Mouse (Mus musculus) midbrain, embryonic 10.5 days (tissue): ENCODE measurements around the gene Adgrb3. TPM values are rescaled to one million over a fixed set of nuclear protein-coding genes. Genes with fewer than 3 reads are reported as not detected.

Experiments
- DNase-seq: peaks from one replicate; pipeline ENCODE4 v3.0.0-alpha.2; 2017; ENCODE audit warnings: low spot score
- H3K27ac ChIP-seq: fragments of 300-500 bp; sonication (generic); replicated peaks from 2 replicates; pipeline ENCODE4 v1.5.1; 2016; ENCODE audit warnings: mild to moderate bottlenecking
- H3K27me3 ChIP-seq: fragments of 300-500 bp; sonication (generic); 2 replicates; pipeline ENCODE4 v1.6.1; 2016; ENCODE audit warnings: low read depth, mild to moderate bottlenecking; ENCODE audit not compliant: poor library complexity, severe bottlenecking
- H3K36me3 ChIP-seq: fragments of 300-500 bp; sonication (generic); 2 replicates; pipeline ENCODE4 v1.6.1; 2016; ENCODE audit warnings: mild to moderate bottlenecking, moderate library complexity
- H3K4me1 ChIP-seq: fragments of 300-500 bp; sonication (generic); 2 replicates; pipeline ENCODE4 v1.6.1; 2016
- H3K4me3 ChIP-seq: fragments of 300-500 bp; sonication (generic); 2 replicates; pipeline ENCODE4 v1.5.1; 2016; ENCODE audit warnings: mild to moderate bottlenecking, moderate library complexity
- H3K9me3 ChIP-seq: fragments of 300-500 bp; sonication (generic); replicated peaks from 2 replicates; pipeline ENCODE4 v1.6.1; 2016; ENCODE audit warnings: mild to moderate bottlenecking
- WGBS: fragments of 180-500 bp; shearing (Covaris S2); methylation state at CpG from one replicate; pipeline ENCODE4 v1.1.7; 2016; 5-methylcytosine and 5-hydroxymethylcytosine counted together
- polyA plus RNA-seq: library from polyadenylated mRNA; unstranded; fragments of >200 nt; fragmentation: Nextera tagmentation; extraction: Ambion mirVana; gene quantifications from 2 replicates; pipeline ENCODE4 v1.2.1, GENCODE M21; 2016

Adgrb3 gene
- 3.7 and 7.9 TPM in 2 replicates for polyA plus RNA-seq

DNA sequence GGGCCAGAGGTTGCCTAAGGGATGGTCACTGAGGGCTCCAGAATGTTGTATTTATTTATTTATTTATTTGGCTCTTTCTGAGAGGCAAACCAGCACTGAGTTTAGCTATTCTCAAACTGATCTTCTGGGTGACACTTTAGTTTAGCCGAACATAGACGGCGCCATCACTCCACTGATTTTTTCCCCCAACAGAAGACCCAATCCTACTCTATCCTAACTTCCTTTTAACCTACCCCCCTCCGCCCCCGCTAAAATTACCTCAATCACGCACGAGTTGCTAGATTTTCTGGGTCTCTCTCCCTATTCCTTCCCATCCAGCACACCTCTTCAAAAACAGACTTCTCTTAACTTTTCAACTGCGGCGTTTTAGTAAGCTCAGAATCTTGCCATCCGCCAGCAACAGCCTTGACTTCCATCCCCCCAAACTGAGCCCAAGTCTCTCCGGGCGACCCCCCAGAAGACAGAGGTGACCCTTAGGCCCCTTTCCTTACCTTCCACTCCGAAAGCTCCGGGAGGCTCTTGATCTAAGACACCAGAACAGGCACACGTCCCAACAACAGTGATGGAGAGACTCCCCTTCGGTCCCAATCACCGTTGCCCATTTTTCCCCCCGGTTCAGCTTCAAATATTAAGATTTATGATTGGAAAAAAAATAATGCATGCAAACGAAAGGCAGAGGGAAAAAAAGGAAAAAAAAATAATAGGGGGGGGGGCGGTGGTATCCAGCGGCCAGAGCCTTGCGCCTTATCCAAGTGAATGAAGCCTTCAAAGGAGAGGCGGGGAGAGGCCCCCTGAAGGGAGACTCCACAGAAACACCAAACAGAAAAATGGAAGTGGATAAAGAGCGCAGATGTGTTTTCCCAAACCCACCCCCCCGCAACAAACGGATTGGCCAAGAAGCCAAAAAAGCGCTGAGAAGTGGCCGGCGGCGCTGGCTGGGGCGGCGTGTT is at the start of gene Adgrb3:
TSS of gene Adgrb3 (minus strand) at position 737 of the 950 bp plus-strand sequence.
- no peaks in the 10 kb centered on the region for H3K27me3 ChIP-seq
- H3K36me3 ChIP-seq, result no peaks in the 10 kb centered on the region
- H3K4me3 ChIP-seq, result peak within 1 kb of the TSS; percentile 72
- peak within 1 kb of the TSS; percentile 92 for H3K27ac ChIP-seq
- H3K9me3 ChIP-seq, result no peaks in the 10 kb centered on the region
- WGBS, result 1% methylated on average over 31 of the region's 32 CpGs
- peak; percentile 36 for DNase-seq
- peaks cover 66% of the 10 kb centered on the region for H3K4me1 ChIP-seq

DNA sequence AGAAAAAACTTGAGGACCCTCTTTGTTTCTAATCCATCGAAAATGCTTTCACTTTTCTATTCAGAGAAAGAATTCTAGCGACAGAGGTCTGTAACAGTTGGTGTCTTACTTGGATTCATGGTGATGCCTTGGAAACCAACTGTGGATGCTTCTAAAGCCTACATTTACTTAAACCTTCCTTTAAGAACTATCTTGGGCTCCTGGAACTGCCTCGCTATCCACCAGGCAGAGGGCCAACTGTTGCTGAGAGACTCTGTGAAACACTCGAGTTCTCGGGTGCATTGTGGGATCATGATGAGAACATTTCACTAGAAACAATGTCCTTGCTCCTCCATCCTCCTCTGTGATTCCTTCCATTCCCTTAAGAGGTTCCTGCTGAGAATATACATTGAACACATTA is 48.0 kb upstream of the Adgrb3 start:
- 88% methylated on average over 5 of the region's 5 CpGs for WGBS
- Histone ChIP-seq H3K4me3 (no peak overlapping the region), H3K9me3 (no peaks in the 10 kb centered on the region), H3K4me1 (no peaks in the 10 kb centered on the region), H3K27me3 (no peaks in the 10 kb centered on the region), H3K27ac (no peak overlapping the region), H3K36me3 (no peaks in the 10 kb centered on the region)
- no peak for DNase-seq

DNA sequence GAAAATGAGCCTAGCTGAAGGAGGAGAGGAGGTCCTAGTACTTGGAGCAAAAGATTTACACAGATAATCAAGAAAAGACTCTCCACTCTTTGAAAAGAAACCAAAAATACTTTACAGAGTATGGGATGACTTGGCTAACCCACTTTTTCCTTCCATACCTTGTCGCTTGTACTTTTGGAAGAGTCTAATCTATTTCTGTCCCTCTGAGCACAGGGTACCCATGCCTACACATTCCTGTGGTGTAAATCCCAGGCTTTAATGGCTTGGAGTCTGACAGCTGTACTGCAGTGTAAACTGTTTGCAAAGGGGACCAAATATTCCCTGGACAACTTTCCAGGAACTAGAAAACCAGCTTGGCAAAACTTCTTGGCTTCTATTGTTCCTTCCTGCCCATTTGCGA is 28.0 kb upstream of the Adgrb3 start:
- Histone ChIP-seq H3K36me3 (no peaks in the 10 kb centered on the region), H3K27ac (no peak overlapping the region), H3K27me3 (no peaks in the 10 kb centered on the region), H3K4me1 (no peaks in the 10 kb centered on the region), H3K9me3 (no peaks in the 10 kb centered on the region), H3K4me3 (no peak overlapping the region)
- no peak for DNase-seq
- WGBS, result 90% methylated on average over 2 of the region's 2 CpGs

DNA sequence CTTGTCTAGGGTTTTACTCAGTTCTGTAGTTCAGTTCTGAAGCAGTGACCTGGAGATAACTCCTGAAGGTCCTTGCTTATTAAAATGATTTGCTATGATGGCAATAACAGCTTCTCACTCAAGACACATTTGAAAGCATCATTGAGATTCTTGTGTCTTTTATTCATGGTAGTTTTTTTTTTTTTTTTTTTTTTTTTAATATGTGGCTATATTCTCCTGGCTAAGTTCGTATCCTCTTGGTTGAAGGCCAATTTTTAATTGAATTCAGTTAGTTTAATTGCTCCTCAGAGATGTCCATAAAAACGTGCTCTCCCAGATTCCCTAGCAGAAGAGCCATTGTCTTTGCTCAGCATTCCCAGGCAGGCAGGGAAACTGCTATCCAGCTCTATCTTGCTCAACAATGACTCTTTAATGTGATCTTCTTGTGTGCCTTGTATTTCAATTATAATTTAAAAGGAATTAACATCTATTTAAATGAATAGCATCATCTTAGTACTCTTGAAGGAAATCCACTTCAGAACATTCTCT is 25.0 kb upstream of the Adgrb3 start:
- no peaks in the 10 kb centered on the region for H3K36me3 ChIP-seq
- no peaks in the 10 kb centered on the region for H3K4me1 ChIP-seq
- no peak overlapping the region for H3K4me3 ChIP-seq
- DNase-seq, result no peak
- no peak overlapping the region for H3K27ac ChIP-seq
- no peaks in the 10 kb centered on the region for H3K9me3 ChIP-seq
- 50% methylated on average over 2 of the region's 2 CpGs for WGBS
- H3K27me3 ChIP-seq, result no peaks in the 10 kb centered on the region

DNA sequence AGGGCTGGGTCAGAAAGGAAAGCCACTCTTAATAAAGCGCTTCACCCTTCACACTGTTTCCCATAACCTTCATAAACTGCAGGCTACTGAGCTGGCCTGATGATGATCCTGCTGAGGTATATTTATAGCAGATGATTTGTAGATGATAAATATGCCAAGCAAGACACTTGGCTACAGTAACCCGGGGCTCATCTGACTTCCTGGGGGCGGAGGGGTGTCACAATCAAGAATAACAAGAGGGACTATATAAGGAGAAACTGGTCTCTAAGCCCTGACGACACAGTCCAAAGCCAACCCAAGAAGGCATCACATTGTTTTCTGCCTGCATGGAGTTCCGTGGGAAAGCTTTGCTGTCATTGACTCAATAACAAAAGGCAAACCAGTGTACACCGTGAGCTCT is 2.8 kb upstream of the Adgrb3 start:
- Histone ChIP-seq H3K27me3 (no peaks in the 10 kb centered on the region), H3K9me3 (no peaks in the 10 kb centered on the region), H3K27ac (peak overlapping the region; percentile 49), H3K4me1 (peaks cover 38% of the 10 kb centered on the region), H3K4me3 (peak overlapping the region; percentile 72), H3K36me3 (no peaks in the 10 kb centered on the region)
- no peak for DNase-seq
- 49% methylated on average over 6 of the region's 6 CpGs for WGBS

DNA sequence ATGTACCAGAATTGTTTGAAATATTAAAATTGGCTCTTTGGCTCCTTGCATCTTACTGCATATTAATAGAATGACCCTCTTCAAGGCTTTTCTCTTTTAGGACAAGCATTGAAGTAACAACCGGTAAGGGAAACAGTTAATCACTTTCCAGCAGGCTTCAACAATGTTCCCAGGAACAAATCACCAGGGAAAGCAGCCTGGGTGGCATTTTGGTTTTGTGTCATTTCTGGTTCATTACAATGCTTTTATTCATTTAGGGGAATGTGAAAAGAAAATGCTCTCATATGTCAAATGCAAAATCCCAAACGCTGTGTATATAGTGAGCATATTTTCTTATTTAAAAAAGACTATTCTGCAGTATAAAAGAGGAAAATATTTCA is 2.0 kb upstream of the Adgrb3 start:
- no peaks in the 10 kb centered on the region for H3K36me3 ChIP-seq
- H3K4me1 ChIP-seq, result peaks cover 44% of the 10 kb centered on the region
- H3K4me3 ChIP-seq, result peak overlapping the region; percentile 72
- WGBS, result 25% methylated on average over 2 of the region's 2 CpGs
- peak overlapping the region; percentile 92 for H3K27ac ChIP-seq
- H3K27me3 ChIP-seq, result no peaks in the 10 kb centered on the region
- DNase-seq, result no peak
- no peaks in the 10 kb centered on the region for H3K9me3 ChIP-seq

DNA sequence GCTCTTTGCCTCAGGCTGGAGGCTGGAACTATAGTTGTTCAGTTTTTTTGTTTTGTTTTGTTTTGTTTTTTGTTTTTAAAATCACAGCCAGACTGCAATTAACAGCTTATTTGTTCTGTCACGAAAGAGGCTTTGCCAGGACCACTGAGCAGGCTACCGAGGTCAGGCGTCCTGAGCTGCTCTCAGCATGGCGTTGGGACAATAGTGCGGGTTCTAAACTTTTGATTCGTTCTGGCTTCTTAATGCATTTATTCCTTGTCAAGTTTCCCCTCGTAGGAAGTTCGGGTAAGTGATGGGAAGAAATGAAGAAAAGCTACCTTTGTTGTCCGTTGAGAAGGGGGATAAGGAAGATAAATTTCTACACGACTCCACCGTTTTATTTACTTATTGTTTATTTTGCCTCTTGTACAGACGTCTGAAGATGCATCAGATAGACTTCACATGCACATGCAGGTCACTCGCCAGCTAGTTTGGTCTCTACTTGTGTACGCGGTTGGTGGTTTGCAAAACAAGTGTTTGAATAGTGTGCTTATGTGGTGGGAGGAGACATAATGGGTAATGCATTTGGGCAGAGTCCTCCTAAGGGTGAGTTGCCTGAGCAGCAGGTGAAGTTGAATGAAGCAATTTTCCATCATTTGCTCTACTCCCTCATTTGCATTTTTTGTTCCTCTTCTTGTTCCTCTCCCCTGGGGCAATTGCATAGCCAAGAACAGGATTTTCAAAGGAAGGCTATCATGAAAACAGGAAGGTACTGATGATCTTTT is 1.4 kb upstream of the Adgrb3 start:
- 3% methylated on average over 15 of the region's 15 CpGs for WGBS
- no peaks in the 10 kb centered on the region for H3K36me3 ChIP-seq
- H3K27ac ChIP-seq, result peak overlapping the region; percentile 92
- H3K27me3 ChIP-seq, result no peaks in the 10 kb centered on the region
- peaks cover 49% of the 10 kb centered on the region for H3K4me1 ChIP-seq
- H3K9me3 ChIP-seq, result no peaks in the 10 kb centered on the region
- peak overlapping the region; percentile 72 for H3K4me3 ChIP-seq
- peak; percentile 33 for DNase-seq

DNA sequence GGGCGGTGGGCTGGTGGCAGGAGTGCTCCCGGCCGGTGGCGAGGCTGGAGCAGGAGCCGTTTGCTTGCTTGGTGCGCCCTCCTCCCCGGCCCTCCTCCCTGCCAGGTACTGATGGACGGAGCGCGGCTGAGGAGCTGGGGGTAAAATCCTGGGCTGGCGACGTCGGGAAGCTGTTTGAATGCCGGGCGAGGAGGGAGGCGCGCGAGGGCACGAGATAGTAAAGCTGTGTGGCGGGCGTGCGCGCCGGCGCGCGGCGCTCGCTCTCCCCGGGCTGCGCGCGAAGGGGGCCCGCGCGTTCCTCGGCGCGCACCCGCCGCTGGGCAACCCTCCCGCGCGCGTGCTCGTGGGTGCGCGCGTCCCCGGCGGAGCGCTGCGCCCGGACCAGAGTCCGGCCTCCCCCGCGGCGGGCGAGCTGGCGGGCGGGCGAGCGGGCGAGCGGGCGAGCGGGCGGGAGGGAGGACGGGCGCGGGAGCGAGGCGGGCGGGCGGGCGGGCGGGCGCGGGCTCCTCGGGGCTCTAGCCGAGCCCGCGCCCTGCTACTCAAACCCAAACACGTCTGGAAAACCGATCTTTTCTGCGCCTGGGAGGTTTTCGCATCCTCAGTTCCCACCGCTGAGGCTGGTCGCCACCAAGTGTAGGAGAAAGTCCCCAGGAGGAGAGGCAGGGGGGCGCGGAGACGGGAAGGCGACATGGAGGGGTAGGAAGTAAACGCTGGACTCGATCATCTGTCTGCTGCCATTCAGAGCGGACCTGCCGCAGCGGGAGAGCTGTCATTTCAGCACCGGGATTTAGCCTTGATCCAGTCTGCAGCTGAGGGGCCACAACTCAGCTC is 629 bp upstream of the Adgrb3 start:
- peak overlapping the region; percentile 92 for H3K27ac ChIP-seq
- peaks cover 57% of the 10 kb centered on the region for H3K4me1 ChIP-seq
- H3K27me3 ChIP-seq, result no peaks in the 10 kb centered on the region
- DNase-seq, result peak; percentile 84
- H3K4me3 ChIP-seq, result peak overlapping the region; percentile 72
- 4% methylated on average over 93 of the region's 99 CpGs for WGBS
- no peaks in the 10 kb centered on the region for H3K9me3 ChIP-seq
- no peaks in the 10 kb centered on the region for H3K36me3 ChIP-seq

DNA sequence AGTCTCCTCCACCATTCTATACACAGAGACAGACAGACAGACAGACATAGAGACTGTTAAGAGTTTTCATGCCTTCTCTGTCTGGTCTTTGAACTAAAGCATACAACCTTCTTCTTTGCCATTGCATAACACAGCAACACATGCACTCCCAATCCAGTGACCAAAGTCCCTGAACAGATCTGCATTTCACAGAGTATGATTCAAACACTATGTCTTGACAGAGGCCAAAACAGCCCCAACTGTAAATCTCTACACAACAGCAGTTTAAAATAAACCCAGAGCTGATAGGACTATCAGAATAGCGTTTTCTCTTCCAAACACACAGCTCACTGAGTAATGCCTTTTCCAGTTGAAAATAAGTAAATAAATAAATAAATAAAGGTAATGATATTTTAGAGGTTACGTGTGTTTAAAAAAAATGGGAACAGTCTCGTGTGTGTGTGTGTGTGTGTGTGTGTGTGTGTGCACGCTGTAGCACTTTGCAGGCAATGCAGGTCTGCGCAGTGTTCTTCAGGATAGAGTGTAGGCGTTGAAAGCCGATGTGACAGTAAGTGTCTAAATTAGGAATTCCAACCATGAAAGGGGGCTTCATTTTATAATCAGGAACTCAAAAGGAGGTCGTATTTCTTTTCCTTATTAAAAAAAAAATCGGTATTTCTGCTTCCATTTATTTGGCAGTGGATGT is 1.3 kb downstream of the Adgrb3 start:
- peak overlapping the region; percentile 72 for H3K4me3 ChIP-seq
- 64% methylated on average over 9 of the region's 9 CpGs for WGBS
- H3K4me1 ChIP-seq, result peaks cover 73% of the 10 kb centered on the region

DNA sequence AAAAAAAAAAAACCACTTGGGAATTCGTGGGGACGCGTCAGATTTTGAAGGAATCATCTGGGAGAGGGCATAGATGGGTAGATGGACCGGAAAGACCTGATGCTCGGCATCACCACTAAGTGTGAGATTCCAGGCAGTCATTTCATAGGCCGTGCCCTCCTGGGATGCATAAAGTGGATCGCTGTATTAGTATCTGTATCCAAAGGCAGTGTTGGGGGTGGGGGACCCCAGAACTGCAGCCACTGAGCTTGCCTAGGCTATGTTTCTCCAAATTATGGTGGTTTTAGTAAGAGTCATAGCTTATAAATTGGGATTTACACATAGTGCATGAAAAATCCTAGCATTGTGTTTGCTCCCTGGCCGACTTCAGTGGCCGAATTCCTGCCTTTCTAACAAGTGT is 2.1 kb downstream of the Adgrb3 start:
- H3K27ac ChIP-seq, result no peak overlapping the region
- H3K9me3 ChIP-seq, result no peaks in the 10 kb centered on the region
- no peak for DNase-seq
- peak overlapping the region; percentile 72 for H3K4me3 ChIP-seq
- H3K4me1 ChIP-seq, result peaks cover 70% of the 10 kb centered on the region
- no peaks in the 10 kb centered on the region for H3K36me3 ChIP-seq
- 62% methylated on average over 9 of the region's 9 CpGs for WGBS
- no peaks in the 10 kb centered on the region for H3K27me3 ChIP-seq

More for the DNA sequence above, 1.3 kb downstream of the Adgrb3 start:
- H3K36me3 ChIP-seq, result no peaks in the 10 kb centered on the region
- no peaks in the 10 kb centered on the region for H3K27me3 ChIP-seq
- no peak for DNase-seq
- peak overlapping the region; percentile 92; the same call in 1 of the 2 replicates for H3K27ac ChIP-seq
- H3K9me3 ChIP-seq, result no peaks in the 10 kb centered on the region

DNA sequence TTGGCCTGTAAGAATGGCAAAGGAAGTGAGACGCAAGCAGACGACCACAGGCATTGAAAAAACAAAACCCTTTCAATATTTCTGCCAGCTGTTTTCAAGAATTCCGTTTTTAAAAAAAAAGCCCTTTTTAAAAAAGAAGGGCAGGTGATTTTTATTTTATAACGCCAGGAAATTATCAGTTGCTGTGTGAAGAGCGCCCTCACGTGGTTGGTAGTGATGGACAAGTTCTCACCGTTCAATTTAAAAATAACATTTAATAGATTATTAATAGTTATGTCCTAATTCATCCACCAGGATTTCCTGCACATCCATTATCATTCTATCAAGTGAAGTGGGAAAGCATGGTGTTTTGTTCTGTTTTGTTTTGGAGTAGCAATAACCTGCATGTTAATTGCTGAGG is 2.7 kb downstream of the Adgrb3 start:
- Histone ChIP-seq H3K4me1 (peaks cover 64% of the 10 kb centered on the region), H3K4me3 (peak overlapping the region; percentile 72; the same call in 1 of the 2 replicates), H3K27me3 (no peaks in the 10 kb centered on the region), H3K36me3 (no peaks in the 10 kb centered on the region), H3K27ac (no peak overlapping the region), H3K9me3 (no peaks in the 10 kb centered on the region)
- no peak for DNase-seq
- WGBS, result 13% methylated on average over 7 of the region's 7 CpGs
